Mouse (Mus musculus) midbrain, embryonic 15.5 days (tissue): ENCODE results near the gene Gapvd1. TPM values are rescaled to one million over a fixed set of nuclear protein-coding genes. Genes with fewer than 3 reads are reported as not detected.

ENCODE experiments used
- ATAC-seq: fragments of 200-750 bp; cut with Nextera tagmentation; replicated peaks from 2 replicates; pipeline ENCODE4 v1.8.0; 2017; ENCODE audit warnings: moderate TSS enrichment
- H3K27ac ChIP-seq: fragments of 300-500 bp; sonication (generic); 2 replicates; pipeline ENCODE4 v1.5.1; 2015; ENCODE audit warnings: mild to moderate bottlenecking, inconsistent platforms
- H3K27me3 ChIP-seq: fragments of 300-500 bp; sonication (generic); replicated peaks from 2 replicates; pipeline ENCODE4 v1.6.1; 2015; ENCODE audit warnings: inconsistent platforms
- H3K36me3 ChIP-seq: fragments of 300-500 bp; sonication (generic); replicated peaks from 2 replicates; pipeline ENCODE4 v1.6.1; 2015; ENCODE audit warnings: inconsistent platforms
- H3K4me1 ChIP-seq: fragments of 300-500 bp; sonication (generic); 2 replicates; pipeline ENCODE4 v1.6.1; 2015; ENCODE audit warnings: inconsistent platforms
- H3K4me2 ChIP-seq: fragments of 300-500 bp; sonication (generic); 2 replicates; pipeline ENCODE4 v1.6.1; 2015; ENCODE audit warnings: inconsistent platforms, mild to moderate bottlenecking, moderate library complexity
- H3K4me3 ChIP-seq: fragments of 300-500 bp; sonication (generic); 2 replicates; pipeline ENCODE4 v1.5.1; 2015; ENCODE audit warnings: mild to moderate bottlenecking, inconsistent platforms
- H3K9ac ChIP-seq: fragments of 300-500 bp; sonication (generic); 2 replicates; pipeline ENCODE4 v1.6.1; 2015; ENCODE audit warnings: mild to moderate bottlenecking, inconsistent platforms
- H3K9me3 ChIP-seq: fragments of 300-500 bp; sonication (generic); 2 replicates; pipeline ENCODE4 v1.6.1; 2016; ENCODE audit warnings: inconsistent platforms
- WGBS: fragments of 180-500 bp; shearing (Covaris S2); methylation state at CpG from one replicate; pipeline ENCODE4 v1.1.7; 2015; ENCODE audit warnings: mixed read lengths; 5-methylcytosine and 5-hydroxymethylcytosine counted together
- polyA plus RNA-seq: library from polyadenylated mRNA; unstranded; fragments of >200 nt; fragmentation: Nextera tagmentation; extraction: Ambion mirVana; gene quantifications from 2 replicates; pipeline ENCODE4 v1.2.1, GENCODE M21; 2015

Gene Gapvd1
- polyA plus RNA-seq, 1 experiment from 2014 or later: 123 TPM

GRCm38 (mm10) chr2:34671385-34672026 is 83.5 kb downstream of the Gapvd1 start:
- Histone ChIP-seq H3K4me2 (peak overlapping the region; percentile 76), H3K27me3 (no peaks in the 10 kb centered on the region), H3K9me3 (no peaks in the 10 kb centered on the region), H3K27ac (peak overlapping the region; percentile 73), H3K36me3 (peaks cover 7% of the 10 kb centered on the region; the same call in 1 of the 2 replicates), H3K9ac (peak overlapping the region; percentile 49), H3K4me3 (peak overlapping the region; percentile 43), H3K4me1 (peaks cover 24% of the 10 kb centered on the region)
- ATAC-seq: peak; percentile 62
- 20% methylated on average over 31 of the region's 31 CpGs for WGBS

GRCm38 (mm10) chr2:34670470-34670869 is 84.6 kb downstream of the Gapvd1 start:
- Histone ChIP-seq H3K27ac (no peak overlapping the region), H3K4me2 (no peak overlapping the region), H3K9me3 (no peaks in the 10 kb centered on the region), H3K4me3 (no peak overlapping the region), H3K4me1 (peaks cover 24% of the 10 kb centered on the region), H3K27me3 (no peaks in the 10 kb centered on the region), H3K9ac (no peak overlapping the region), H3K36me3 (peaks cover 4% of the 10 kb centered on the region; the same call in 1 of the 2 replicates)
- 85% methylated on average over 6 of the region's 6 CpGs for WGBS
- no peak for ATAC-seq

GRCm38 (mm10) chr2:34669203-34669746 is 85.8 kb downstream of the Gapvd1 start:
- H3K4me3 ChIP-seq: no peak overlapping the region

GRCm38 (mm10) chr2:34668440-34669191 is 86.4 kb downstream of the Gapvd1 start:
- no peak for ATAC-seq
- WGBS: 54% methylated on average over 17 of the region's 17 CpGs
- H3K9me3 ChIP-seq: no peaks in the 10 kb centered on the region

More at GRCm38 (mm10) chr2:34669203-34669746, 85.8 kb downstream of the Gapvd1 start:
- 62% methylated on average over 8 of the region's 8 CpGs for WGBS
- H3K27ac ChIP-seq: no peak overlapping the region
- no peaks in the 10 kb centered on the region for H3K36me3 ChIP-seq
- H3K27me3 ChIP-seq: no peaks in the 10 kb centered on the region
- no peak overlapping the region for H3K9ac ChIP-seq
- no peaks in the 10 kb centered on the region for H3K9me3 ChIP-seq
- peaks cover 24% of the 10 kb centered on the region for H3K4me1 ChIP-seq
- no peak for ATAC-seq
- no peak overlapping the region for H3K4me2 ChIP-seq

GRCm38 (mm10) chr2:34667820-34668219 is 87.2 kb downstream of the Gapvd1 start:
- 16% methylated on average over 10 of the region's 10 CpGs for WGBS
- no peak for ATAC-seq
- no peaks in the 10 kb centered on the region for H3K36me3 ChIP-seq
- peaks cover 24% of the 10 kb centered on the region for H3K4me1 ChIP-seq
- no peak overlapping the region for H3K9ac ChIP-seq
- no peak overlapping the region for H3K4me2 ChIP-seq
- no peak overlapping the region for H3K4me3 ChIP-seq
- H3K27ac ChIP-seq: no peak overlapping the region
- no peaks in the 10 kb centered on the region for H3K27me3 ChIP-seq
- no peaks in the 10 kb centered on the region for H3K9me3 ChIP-seq

More at GRCm38 (mm10) chr2:34668440-34669191, 86.4 kb downstream of the Gapvd1 start:
- Histone ChIP-seq H3K27ac (no peak overlapping the region), H3K27me3 (no peaks in the 10 kb centered on the region), H3K4me3 (no peak overlapping the region), H3K9ac (no peak overlapping the region), H3K4me1 (peaks cover 24% of the 10 kb centered on the region), H3K36me3 (no peaks in the 10 kb centered on the region), H3K4me2 (no peak overlapping the region)

- Histone ChIP-seq H3K27me3 (no peaks in the 10 kb centered on the region), H3K9ac (no peak overlapping the region), H3K27ac (no peak overlapping the region), H3K9me3 (no peaks in the 10 kb centered on the region), H3K4me2 (no peak overlapping the region), H3K4me3 (no peak overlapping the region), H3K36me3 (no peaks in the 10 kb centered on the region), H3K4me1 (peaks cover 12% of the 10 kb centered on the region)
- no peak for ATAC-seq
- 54% methylated on average over 11 of the region's 11 CpGs for WGBS
Measured at GRCm38 (mm10) chr2:34647410-34647809, 107.6 kb downstream of the Gapvd1 start.

GRCm38 (mm10) chr2:34646541-34646865 is 108.5 kb downstream of the Gapvd1 start:
- H3K9ac ChIP-seq: no peak overlapping the region
- 12% methylated on average over 5 of the region's 5 CpGs for WGBS

GRCm38 (mm10) chr2:34645851-34646540 is 109.0 kb downstream of the Gapvd1 start:
- peak; percentile 87 for ATAC-seq
- H3K27me3 ChIP-seq: no peaks in the 10 kb centered on the region
- no peak overlapping the region for H3K27ac ChIP-seq
- 15% methylated on average over 21 of the region's 21 CpGs for WGBS
- H3K36me3 ChIP-seq: no peaks in the 10 kb centered on the region
- peaks cover 12% of the 10 kb centered on the region for H3K4me1 ChIP-seq
- 0 out of 2 replicates have a peak overlapping the region, but pooled peaks have one; percentile 10 for H3K9ac ChIP-seq
- H3K4me3 ChIP-seq: peak overlapping the region; percentile 26
- no peaks in the 10 kb centered on the region for H3K9me3 ChIP-seq
- H3K4me2 ChIP-seq: peak overlapping the region; percentile 47

More at GRCm38 (mm10) chr2:34646541-34646865, 108.5 kb downstream of the Gapvd1 start:
- no peaks in the 10 kb centered on the region for H3K36me3 ChIP-seq
- no peak for ATAC-seq
- no peak overlapping the region for H3K27ac ChIP-seq
- H3K9me3 ChIP-seq: no peaks in the 10 kb centered on the region
- peak overlapping the region; percentile 47 for H3K4me2 ChIP-seq
- peaks cover 12% of the 10 kb centered on the region for H3K4me1 ChIP-seq
- H3K27me3 ChIP-seq: no peaks in the 10 kb centered on the region
- peak overlapping the region; percentile 26 for H3K4me3 ChIP-seq

GRCm38 (mm10) chr2:34644571-34645526 is 110.2 kb downstream of the Gapvd1 start:
- 34% methylated on average over 22 of the region's 22 CpGs for WGBS
- Histone ChIP-seq H3K9me3 (no peaks in the 10 kb centered on the region), H3K4me3 (no peak overlapping the region), H3K4me1 (peaks cover 12% of the 10 kb centered on the region), H3K27ac (no peak overlapping the region), H3K27me3 (no peaks in the 10 kb centered on the region), H3K9ac (no peak overlapping the region), H3K36me3 (no peaks in the 10 kb centered on the region), H3K4me2 (no peak overlapping the region)
- no peak for ATAC-seq

GRCm38 (mm10) chr2:34642351-34642750 is 112.7 kb downstream of the Gapvd1 start:
- Histone ChIP-seq H3K36me3 (no peaks in the 10 kb centered on the region), H3K4me2 (no peak overlapping the region), H3K27me3 (no peaks in the 10 kb centered on the region), H3K9me3 (no peaks in the 10 kb centered on the region), H3K9ac (no peak overlapping the region), H3K27ac (no peak overlapping the region), H3K4me3 (no peak overlapping the region), H3K4me1 (peaks cover 16% of the 10 kb centered on the region)
- WGBS: 37% methylated on average over 2 of the region's 2 CpGs
- no peak for ATAC-seq

GRCm38 (mm10) chr2:34639725-34640124 is 115.3 kb downstream of the Gapvd1 start:
- peaks cover 8% of the 10 kb centered on the region; the same call in 1 of the 2 replicates for H3K4me1 ChIP-seq
- H3K4me3 ChIP-seq: no peak overlapping the region
- H3K36me3 ChIP-seq: no peaks in the 10 kb centered on the region
- no peaks in the 10 kb centered on the region for H3K27me3 ChIP-seq
- 64% methylated on average over 5 of the region's 5 CpGs for WGBS
- H3K4me2 ChIP-seq: no peak overlapping the region
- no peaks in the 10 kb centered on the region for H3K9me3 ChIP-seq
- no peak overlapping the region for H3K9ac ChIP-seq
- no peak overlapping the region for H3K27ac ChIP-seq
- peak; percentile 59 for ATAC-seq
